Mouse (Mus musculus): ENCODE results near the gene Hrasls. TPM values are rescaled to one million over a fixed set of nuclear protein-coding genes. Genes with fewer than 3 reads are reported as not detected.

The Hrasls gene
- polyA plus RNA-seq, 1 experiment from 2014 or later: 7.9 TPM

Other genes with a start within 250 kb of the Hrasls start
- gene Atp13a5, start 169.0 kb downstream of the Hrasls start, polyA plus RNA-seq (2015; fragmentation: Nextera tagmentation; extraction: Ambion mirVana): 4.2 and 4.4 TPM in 2 replicates